Mouse (Mus musculus): Measurements from ENCODE around the gene Slc5a2.

Gene Slc5a2

GRCm38 (mm10) chr7:128252609-128253008, 12.8 kb upstream of the Slc5a2 start:
- peak; percentile 51 to 63 for DNase-seq

DNA sequence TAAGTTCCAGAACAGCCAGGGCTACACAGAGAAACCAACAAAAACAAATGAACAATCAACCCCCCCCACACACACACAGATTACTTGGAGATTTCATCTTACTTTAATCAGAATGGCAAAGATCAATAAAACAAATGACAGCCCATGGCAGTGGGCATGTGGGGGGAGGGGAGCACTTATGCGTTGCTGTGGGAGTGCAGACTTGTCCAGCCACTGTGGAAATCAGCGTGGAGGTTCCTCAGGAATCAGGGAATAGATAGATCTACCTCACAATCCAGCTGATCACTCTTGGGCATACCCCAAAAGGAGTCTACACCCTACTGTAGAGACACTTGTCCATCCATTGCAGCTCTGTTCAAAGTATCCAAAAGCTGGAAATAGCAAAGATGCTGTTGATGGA, 10.5 kb upstream of the Slc5a2 start:
- DNase-seq: peak in 1 of 2 experiments; percentile 11

DNA sequence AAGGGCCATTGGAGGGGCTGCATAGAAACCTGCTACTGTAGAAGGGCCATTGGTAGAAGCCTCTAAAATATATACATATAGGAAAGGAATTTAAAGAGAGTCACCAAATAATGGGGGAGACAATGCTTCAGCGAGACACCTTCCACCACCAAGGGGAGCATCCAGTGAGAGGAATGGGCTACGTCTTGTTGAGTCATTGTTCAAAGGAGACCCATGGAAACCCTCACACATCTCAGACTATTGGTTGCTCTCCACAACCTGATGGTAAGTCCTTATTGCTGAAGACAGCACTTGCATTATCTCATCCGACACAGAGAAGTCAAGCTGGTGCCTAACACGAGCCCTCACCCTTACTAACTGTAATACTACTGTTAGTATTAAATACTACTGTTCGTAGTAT, 9.7 kb upstream of the Slc5a2 start:
- DNase-seq: peak in 1 of 2 experiments; percentile 3

- peak; percentile 44 to 54 for DNase-seq
These were observed 8.6 kb upstream of the Slc5a2 start for GRCm38 (mm10) chr7:128256783-128257334.

DNA sequence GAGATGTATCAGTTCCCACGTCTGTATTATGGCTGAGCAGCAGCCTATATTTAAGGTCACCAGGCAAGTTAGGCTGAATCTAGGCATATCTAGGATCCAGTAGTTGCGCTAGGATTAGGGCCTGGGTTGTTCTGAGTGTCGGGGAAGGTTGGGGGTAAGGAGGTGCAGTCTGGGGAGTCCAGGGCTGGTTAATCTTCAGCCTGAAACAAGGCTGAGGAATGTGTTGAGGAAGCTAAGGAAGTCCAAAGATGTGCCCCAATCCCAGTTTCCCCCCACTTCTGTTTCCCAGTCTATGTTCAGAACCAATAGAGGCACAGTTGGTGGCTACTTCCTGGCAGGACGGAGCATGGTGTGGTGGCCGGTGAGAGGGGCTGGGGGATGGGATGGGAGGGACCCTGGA, 599 bp downstream of the Slc5a2 start:
- DNase-seq: no peak

DNA sequence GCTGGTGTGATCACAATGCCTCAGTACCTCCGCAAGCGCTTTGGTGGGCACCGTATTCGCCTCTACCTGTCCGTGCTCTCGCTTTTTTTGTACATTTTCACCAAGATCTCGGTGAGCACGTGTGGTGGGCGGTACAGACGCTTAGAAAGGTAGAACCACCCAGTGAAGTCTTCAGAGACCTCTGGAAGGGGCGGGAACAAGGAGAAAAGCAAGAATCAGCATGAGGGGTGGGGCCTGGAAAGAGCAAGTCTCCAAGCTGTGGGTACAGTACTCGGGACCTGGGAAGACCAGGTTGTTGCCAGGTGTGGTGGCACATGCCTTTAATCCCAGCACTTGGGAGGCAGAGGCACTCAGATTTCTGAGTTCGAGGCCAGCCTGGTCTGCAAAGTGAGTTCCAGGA, 1.9 kb downstream of the Slc5a2 start:
- DNase-seq: peak in 1 of 2 experiments; percentile 16

DNA sequence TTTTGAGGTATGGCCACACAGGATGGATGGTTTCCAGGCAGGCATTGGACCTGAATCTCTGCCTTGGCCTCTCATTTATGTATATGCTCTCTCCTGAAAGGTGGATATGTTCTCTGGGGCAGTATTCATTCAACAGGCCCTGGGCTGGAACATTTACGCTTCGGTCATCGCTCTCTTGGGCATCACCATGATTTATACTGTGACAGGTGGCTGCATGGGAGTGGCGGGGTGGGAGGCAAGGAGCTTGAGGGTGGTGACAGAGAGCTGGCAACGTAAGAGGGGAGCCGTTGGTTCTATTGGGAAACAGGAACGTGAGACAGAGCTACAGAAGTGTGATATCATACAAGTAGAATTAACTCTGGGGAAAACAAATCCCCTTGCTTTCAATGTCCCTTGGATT, 2.4 kb downstream of the Slc5a2 start:
- DNase-seq: peak in 1 of 2 experiments; percentile 14

DNA sequence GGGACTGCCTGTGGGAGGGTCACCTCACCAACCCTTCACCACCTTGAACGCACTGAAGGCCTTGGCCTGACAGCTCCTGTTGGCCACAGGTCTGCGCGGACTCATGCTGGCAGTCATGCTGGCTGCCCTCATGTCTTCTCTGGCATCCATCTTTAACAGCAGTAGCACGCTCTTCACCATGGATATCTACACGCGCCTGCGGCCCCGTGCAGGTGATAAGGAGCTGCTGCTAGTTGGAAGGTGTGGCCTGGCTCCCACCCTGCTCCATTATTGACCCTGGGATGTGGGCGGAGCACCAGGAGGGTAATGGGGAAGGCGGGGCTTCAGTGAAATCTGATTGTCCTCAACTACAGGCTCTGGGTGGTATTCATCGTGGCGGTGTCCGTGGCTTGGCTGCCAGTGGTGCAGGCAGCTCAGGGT, 5.0 kb downstream of the Slc5a2 start:
- DNase-seq: peak in 1 of 2 experiments; percentile 23

- peak in 1 of 2 experiments; percentile 15 for DNase-seq
These were observed 6.0 kb downstream of the Slc5a2 start for GRCm38 (mm10) chr7:128271496-128271895.

GRCm38 (mm10) chr7:128276051-128276450, 10.6 kb downstream of the Slc5a2 start:
- DNase-seq: peak in 1 of 2 experiments; percentile 19

DNA sequence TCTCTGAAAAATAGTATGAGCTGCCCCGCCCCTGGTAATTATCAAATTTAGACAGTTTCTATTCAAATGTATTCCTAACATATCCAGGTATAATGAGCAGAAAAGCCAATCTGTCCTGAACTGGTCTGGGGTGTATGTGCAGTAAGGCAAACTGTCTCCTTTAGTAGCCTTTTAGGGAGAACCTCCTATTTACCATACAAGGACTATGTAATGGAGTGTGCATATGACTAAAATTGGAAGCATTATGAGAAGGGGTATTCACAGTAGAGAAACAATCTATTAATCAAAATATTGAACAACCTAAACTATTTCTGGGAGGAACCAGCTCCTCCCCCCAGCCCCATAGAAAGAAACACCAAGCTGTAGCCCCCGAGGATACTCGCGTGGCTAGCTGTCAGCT, 14.3 kb downstream of the Slc5a2 start:
- DNase-seq: no peak

DNA sequence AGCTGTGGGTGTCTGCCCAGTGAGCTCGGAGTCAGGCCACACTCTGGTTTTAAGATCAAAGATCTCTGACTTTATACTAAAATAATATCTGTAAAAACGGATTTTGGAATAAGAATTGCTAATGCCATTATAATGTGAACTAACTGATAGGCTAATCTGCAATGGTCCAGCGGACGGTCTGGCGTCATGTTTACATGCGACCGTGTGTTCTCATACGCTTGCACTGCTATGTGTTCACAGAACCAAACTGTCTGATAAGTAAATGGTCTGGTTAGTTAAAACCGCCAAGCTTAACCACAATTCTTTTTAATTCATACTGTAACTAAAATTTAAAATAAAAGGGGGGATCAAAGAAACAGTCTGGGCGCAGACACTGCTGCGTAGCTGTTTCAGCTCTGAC, 16.3 kb downstream of the Slc5a2 start:
- DNase-seq: peak in 1 of 2 experiments; percentile 2

DNA sequence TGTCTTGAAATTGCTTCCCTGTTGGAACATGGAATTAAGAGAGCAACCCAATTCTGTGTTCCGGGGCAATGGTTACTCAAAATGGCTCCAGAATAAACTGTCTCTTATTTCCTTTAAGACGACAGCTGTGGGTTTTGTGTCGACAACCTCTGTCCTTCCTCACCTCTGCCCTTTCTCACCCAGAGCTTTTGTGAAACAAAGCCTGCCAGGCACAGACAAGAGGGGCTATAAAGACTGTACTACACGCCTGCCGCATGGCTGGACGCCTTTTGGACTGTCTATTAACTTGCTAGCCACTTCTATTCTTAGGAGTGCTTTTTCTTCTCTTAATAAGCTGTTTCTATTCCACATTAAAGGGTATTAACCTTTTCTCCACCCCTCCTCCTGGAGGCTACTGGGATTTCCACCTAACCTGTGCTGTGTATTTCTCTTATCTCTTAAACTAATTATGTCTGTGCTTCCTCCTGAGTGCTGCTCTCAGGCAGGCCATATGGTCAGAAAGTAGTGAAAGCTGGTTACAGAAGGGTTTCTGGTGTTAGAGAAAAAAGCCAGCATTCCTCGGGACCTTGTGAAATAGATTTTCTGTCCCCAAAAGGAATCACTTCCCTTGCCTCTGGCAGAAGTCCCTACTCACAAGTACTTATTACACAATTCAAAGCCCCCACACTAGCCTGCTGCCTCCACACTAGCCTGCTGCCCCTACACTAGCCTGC, 17.2 kb downstream of the Slc5a2 start:
- DNase-seq: peak in 1 of 2 experiments; percentile 36

- peak in 1 of 2 experiments; percentile 4 for DNase-seq
These were observed 18.6 kb downstream of the Slc5a2 start for GRCm38 (mm10) chr7:128284047-128284446.

GRCm38 (mm10) chr7:128285060-128285459, 19.6 kb downstream of the Slc5a2 start:
- peak in 1 of 2 experiments; percentile 19 for DNase-seq

GRCm38 (mm10) chr7:128288923-128289544, 23.6 kb downstream of the Slc5a2 start:
- no peak for DNase-seq

DNA sequence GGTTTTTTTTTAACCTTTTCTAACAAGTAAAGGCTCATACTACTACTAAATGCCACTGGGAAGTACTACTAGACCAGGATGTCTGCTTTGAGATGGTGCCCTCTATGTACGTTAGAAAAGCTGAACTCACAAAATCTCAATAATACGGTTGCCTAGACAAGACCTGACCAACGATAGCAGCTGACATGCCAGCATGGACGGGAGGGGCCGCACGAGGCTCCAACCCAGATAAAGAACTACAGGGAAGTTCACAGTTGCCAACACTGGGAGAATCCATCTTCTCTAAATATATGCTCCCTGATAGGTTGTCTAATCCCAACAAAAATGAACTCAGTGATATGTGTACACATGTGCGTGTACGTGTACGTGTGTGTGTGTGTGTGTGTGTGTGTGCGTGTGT, 29.3 kb downstream of the Slc5a2 start:
- no peak for DNase-seq

DNA sequence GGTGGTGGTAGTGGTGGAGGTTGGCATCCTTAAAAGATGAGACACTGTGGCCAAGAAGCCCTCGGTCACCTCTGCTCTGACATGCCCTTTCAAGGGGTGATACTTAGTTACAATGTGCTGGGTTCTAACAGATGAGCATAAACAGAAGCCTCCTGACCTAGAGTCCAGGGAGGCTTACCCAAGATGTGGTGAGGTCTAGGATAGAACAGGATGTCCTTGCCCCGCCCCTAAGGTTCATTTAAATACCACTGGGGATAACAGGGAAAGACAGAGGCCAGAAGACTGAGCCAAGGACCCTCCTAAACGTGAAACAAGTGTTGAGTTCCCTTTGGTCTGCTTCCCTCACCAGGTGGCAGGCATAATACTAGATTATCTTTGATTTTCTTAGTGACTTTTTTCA, 31.1 kb downstream of the Slc5a2 start:
- DNase-seq: no peak

DNA sequence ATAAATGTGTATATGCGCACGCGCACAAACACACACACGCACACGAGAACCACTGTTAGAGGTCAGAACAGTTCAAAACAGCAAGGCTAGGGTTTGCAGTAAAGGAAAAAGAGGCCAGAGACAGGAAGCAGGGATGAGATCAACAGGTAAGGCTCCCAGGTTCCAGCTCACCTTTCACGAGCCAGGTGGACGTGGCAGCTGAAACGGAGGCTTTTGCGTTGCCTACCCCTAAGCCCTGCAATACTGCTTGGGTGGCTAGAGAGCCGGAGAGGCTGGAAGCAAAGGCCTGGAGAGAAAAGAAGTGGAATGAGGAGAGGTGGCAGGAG, 31.8 kb downstream of the Slc5a2 start:
- no peak for DNase-seq

DNA sequence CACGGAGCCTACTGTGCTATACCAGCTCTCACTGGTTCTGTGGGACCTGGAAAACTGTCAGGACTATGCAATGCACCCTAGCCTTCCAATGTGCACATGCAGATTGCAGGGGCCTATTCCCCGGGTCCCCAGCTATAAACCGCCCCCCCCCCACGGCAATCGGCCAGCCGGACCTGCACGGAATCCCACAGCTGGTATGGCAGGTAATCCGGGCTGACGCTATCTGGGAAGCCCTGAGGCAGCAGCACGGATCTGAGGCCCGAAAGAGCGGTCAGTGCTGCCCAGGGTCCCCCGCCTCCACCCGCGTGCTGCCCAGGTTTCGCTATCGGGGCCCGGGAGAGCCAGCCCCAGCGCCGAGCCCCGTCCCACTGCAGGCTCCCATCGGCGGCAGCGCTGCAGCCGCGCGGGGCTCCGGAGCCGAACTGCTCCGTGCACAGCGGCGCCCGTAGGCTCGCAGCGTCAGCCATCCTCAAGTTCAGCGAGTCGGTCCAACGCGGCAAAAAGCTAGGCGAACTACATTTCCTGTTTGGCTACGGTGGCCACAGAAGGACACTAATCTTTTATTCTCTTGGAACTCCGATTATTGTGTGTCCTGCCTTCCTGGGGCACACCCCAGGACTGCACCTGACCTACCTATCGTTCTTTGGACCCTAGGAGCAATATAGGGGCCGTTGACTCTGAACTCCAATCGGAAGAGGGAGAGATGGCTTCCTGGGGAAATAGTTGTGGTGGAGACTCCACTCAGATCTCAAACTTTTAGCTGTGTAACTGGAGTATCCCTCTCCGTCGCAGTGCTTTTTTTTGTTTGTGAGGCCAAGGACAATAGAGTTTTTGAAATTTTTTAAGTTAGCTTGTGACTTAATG, 32.4 kb downstream of the Slc5a2 start, which contains the start of gene BC017158:
BC017158 (minus strand) TSS at position 554 of the 864 bp plus-strand sequence.
- DNase-seq: peak; percentile 73 to 82

GRCm38 (mm10) chr7:128298481-128299342, 33.3 kb downstream of the Slc5a2 start:
- DNase-seq: no peak

- DNase-seq: no peak
These were observed 35.5 kb downstream of the Slc5a2 start for GRCm38 (mm10) chr7:128300952-128301351.
